Mouse (Mus musculus) frontal cortex, adult 2 months (tissue): ENCODE results near the gene Gorasp1. TPM values are rescaled to one million over a fixed set of nuclear protein-coding genes. Genes with fewer than 3 reads are reported as not detected.

Experiments
- DNase-seq, 2 experiments: peaks; one replicate each; pipeline ENCODE4 v3.0.0; 2022; ENCODE audit warnings: low spot score in 1 of 2; ENCODE audit errors: extremely low spot score in 1 of 2
- polyA plus RNA-seq: library from polyadenylated mRNA; depleted of rRNA; stranded (reverse); fragments of >200 nt; gene quantifications from 2 replicates; pipeline ENCODE4 v1.2.3, GENCODE M21; 2012

Gorasp1 gene
- polyA plus RNA-seq, 1 experiment: 24.0 TPM

DNA sequence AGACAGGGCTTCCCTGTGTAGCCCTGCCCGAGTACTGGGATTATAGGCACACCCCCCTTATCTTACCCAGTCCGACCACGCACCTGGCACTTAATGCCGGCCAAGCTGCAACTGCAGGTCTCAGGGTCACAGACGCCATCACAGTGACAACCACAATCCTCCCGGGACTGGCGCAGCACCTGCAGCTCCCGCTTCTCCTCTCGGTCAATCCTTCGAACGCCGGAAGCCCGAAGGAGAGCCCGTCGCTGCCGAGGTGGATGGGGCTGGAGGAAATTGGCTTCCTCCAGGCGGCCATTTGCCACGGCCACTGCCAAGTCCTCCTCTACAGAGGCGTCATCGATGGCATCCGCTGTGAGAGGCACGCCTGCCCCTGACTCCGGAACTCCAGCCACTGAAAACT lies 35.9 kb upstream of the Gorasp1 start:
- DNase-seq: no peak

DNA sequence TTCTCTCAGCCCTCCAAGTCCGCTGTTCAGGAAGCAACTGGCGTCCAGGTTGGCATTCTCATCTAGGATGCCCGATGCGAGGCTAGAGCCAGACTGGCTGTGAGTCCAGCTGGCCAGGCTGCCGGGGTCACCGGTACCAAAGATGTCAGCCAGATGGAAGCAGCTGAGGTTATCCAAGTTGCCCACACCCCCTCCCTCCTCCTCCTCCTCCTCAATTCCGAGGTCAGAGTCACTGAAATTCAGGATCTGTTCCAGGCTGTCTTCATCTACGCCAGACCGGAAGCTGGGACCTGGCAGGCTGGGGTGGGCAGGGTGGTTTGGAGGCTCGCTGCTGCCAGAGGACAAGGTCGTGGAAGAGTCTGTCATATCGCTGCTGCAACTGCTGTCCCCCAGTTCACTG lies 35.2 kb upstream of the Gorasp1 start:
- DNase-seq: no peak

DNA sequence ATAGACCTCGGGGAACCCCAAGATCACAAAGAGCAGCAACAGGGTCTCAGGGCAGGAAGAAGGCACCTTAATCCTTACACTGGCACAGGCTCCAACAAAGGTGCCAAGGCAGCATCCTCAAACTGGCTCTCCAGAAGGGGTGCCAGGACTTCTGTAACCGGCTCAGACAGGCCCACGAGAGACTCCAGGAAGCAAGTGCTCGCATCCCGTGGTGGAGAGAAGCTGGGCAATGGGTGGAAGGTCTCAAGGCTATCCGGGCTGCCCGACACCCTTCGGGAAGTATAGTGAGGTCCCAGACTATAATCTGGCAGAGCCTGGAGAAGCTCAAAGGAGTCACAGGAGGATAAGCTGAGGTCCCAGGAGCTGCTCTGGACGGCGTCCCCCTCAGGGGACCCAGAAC lies 34.8 kb upstream of the Gorasp1 start:
- no peak for DNase-seq

DNA sequence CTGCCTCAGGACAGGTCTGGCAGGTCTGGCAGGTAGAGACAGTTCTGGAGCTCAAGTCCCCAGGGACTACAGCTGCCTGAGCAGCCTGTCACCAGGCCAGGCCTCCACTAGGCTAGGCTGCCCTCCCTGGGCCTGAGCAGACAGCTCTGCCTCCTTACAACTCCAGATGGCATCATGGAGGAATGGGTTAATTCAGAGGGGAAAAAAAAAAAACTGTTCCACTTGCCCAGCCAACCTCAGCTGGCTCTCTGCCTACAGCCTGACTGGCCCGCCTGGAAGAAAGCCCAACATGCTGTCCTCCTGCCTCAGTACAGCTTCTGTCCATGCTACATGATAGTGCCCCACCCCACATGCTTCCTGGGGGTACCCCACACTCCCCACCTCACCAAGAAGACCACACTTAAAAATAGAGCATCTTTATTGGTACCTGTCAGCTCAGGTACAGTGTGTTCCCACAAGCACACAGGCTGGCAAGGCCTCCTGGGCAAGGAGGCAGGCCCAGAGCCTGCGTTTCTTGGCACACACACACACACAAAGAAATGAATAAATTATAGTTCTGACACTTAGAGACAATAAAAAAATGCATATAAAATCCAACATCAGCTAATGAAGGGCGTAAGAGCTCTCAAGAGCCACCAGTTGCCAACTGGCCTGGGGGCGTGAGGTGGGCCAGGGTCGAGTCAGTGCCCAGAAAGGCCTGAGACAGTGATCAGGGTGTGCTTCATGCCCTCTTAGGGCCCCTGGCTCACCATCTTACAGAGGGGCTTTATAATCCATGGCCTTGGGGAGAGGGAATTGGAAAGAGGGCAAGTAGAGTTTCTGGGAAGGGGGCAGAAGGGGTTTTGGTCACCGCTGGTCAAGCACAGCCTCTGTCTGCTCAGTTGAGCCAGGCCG lies 33.6 kb upstream of the Gorasp1 start:
- peak in 1 of 2 experiments; percentile 60 for DNase-seq

DNA sequence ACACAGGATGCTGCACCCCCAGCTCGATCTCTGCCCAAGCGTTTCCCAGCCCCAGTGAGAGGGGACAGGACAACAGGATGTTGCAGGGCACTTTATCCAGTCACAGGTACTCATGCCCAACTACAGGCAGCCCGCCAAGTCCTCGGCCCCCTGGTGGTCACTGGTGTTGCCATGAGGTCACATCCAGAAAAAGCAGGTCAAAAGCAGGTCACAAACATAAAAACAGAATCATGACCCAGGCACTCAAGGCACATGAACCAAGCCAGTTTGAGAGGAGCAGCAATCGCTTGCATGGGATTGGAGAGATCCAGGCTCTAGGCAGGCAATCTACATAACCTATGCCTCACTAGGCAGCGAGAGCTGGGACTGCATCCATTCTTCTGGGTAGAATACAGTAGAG lies 32.9 kb upstream of the Gorasp1 start:
- DNase-seq: no peak

DNA sequence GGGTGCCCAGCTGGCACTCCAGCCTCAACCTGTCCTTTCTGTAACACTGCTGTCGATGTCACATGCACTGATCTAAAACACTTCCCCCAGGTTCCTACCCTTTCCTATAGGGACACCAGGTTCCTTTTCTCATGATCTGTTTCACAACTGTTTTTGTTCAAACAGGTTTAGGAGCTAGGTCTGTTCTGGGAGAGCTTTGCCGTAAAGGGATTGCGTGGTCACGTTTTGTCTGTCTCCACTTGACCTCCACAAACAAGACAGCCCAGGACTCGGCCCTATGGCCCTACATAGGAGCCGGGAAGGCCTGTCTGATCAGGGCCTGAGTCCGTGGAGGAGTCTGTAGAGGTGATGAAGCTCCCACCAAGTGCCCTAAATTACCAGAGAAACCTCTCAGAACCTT lies 32.4 kb upstream of the Gorasp1 start:
- DNase-seq: no peak

DNA sequence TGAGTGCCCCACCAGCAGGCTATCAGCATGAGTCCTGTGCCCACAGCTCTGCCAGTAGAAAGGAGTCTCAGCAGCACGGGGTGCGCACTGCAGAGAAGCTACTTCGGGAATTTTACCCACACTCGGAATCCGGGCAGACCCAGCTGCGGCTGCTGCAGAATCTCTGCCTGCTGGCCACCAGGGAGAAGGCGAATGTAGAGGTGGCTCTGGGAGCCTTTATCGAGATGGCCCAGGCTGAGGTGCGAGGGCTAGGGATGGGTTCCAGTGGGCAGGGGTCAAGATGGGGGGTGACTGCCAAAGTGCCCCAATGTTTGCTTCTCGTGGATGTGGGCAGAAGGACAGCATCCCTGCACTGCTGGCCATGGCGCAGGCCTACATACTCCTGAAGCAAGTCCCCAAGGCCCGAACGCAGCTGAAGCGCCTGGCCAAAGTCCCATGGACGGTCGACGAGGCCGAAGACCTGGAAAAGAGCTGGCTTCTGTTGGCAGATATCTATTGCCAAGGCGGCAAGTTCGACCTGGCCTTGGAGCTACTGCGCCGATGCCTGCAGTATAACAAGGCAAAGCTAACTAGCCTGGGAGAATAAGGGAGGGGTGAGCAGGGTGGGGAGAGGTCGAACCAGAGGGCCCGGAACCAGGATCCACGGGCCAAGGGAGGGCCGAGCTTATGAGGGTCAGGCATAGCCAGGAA lies 29.0 kb upstream of the Gorasp1 start:
- DNase-seq: no peak

DNA sequence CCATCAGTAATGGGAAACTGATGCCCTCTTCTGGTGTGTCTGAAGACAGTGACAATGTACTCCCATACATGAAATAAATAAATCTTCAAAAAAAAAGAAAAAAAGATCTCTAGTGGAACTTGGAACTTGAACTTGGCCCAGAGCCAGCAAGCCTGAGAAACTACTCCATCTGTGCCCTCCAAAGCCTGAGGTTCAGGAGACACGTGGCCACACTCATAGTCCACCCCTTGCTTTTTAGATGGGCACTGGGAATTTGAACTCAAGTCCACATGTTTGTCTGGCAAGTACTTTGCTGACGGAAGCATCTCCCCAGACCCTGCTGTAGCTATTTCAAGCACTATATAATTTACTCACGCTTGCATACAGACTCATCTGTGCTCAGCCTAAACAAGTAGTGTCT lies 27.8 kb upstream of the Gorasp1 start:
- DNase-seq: no peak

DNA sequence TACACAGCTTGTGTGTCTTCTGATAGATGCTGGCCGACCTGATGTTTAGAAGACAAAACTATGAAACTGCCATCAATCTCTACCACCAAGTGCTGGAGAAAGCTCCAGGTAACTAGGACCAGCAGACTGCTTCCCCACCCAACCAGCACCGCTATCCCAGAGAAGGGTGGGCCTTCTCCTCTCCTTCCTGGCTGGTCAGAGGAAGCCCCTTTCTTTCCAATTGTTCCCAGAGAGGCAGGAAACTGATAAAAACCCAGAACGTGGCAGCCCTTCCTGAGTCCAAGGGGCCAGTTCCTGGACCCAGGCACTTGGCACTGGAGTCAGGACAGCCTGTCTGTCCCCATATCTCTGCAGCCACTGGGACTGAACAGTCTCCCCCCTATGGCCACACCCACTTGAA lies 26.8 kb upstream of the Gorasp1 start:
- no peak for DNase-seq

DNA sequence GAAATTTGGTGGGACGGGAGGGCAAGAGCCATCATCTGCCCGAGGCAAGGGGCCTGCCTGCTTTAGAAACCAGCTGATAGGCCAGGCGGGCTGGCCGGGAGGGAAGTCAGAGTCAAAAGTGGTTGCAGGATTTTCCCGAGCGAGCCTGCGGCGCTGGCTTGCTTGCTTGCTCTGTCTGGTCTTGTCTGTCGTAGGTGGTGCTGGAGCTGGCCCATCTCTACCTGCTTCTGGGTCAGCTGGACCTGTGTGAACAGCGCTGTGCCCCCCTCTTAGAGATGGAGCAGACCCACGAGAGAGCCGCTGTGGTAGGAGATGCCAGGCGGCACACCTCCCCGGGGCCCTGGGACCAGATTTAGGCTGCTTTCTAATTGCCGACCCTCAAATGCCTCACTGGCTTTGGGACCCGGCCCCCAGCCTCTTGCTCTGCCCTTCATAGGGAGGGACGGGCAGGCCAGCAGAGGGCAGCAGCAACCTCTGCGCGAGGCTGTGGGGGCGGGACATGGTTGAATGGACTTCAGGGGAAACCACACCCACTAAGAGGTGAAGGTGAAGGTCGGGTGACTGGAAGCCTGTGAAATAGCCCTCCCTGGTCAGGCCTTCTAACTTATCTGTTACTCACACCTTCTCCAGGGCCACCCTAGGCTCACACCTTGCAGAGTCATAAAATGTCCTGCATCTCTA lies 25.8 kb upstream of the Gorasp1 start:
- DNase-seq: peak in 1 of 2 experiments; percentile 44

DNA sequence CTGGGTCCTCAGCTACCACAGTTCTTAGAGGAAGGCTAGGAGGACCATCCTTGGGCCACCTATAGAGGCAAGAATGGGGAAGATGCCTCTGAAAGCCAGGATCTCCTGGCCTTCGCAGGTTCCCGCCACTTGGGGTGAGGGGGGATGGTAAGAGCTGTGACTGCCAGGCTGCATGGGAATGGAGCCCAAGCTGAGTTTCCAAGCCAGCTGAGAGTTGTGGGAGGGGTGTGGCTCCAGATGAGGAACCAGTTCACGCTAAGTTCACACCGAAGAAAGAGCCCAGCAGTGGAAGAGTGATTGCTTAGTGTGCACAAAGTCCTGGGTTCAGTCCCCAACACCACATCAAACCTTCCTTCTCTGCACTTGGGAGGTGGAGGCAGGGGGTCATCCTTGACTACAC lies 24.9 kb upstream of the Gorasp1 start:
- DNase-seq: no peak

DNA sequence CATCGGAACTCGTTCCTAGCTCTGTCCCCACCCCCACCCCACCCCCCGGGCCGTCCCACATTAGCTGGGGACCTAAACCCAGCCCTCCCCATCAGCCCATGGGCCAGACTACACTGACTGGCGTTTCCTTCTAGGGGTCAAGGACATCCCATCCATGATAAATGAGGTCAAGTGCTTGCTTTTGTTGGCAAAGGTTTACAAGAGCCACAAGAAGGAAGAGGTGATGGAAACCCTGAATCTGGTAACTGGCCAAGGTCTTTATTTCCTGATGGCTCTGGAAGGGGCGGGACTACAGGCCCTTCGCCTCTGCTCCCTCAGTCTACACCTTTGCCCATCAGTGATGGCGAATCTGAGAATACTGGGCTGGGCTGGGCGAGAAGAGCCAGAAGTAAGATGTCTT lies 21.5 kb upstream of the Gorasp1 start:
- DNase-seq: no peak

DNA sequence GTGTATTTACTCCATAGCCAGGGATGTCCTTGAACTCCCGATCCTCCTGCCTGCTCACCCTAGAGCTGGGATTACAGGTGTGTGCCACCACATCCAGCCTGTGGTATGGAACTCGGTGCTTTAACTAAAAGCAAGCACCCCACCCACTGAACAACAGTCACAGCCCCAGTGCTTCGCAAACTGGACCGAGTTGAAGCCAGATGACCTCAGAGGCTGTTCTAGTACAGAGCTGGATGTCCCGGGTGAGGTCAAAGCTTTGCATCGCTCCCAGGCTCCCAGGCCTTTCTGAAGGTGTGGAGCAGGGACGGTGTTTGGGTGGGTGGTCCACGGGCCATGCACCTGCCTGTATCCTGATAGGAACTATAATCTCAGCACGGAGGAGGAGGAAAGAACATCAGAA lies 14.0 kb upstream of the Gorasp1 start:
- no peak for DNase-seq

DNA sequence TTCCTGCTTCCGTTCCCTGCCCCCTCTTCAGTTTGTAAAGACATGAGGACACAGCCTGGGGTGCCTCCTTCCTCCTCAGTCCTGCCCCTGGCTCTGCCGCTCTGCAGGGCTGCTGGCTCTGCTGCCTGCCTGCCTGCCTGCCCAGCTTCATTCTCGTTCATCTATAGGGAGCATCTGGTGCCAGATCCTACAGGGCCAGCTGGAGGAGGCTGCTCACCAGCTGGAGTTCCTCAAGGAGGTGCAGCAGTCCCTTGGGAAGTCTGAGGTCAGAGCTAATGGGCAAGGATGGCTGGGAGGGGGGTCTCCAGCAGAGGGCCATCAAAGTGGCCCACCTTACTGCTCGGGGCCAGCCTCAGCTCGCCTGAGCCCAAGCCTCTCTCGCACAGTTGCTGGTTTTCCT lies 13.1 kb upstream of the Gorasp1 start:
- DNase-seq: no peak

DNA sequence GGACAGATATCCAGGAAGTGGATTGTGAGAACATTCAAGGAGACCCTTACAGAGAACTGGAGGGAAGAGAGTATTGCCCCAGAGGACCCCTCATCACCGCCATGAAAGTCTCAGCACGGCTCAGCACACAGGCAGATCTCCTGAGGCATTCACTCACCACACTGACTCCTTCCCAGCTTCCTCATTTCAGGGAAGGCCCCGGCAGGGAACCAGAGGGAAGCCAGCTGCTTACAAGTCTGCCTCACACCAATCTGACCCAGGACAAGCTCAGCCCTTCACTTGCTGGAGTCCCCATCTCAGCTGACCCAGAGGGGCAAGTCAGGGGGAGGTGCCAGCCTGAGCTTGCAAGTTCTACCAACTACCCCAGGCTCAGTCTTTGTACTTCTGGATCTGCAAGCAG lies 11.4 kb upstream of the Gorasp1 start:
- DNase-seq: no peak

DNA sequence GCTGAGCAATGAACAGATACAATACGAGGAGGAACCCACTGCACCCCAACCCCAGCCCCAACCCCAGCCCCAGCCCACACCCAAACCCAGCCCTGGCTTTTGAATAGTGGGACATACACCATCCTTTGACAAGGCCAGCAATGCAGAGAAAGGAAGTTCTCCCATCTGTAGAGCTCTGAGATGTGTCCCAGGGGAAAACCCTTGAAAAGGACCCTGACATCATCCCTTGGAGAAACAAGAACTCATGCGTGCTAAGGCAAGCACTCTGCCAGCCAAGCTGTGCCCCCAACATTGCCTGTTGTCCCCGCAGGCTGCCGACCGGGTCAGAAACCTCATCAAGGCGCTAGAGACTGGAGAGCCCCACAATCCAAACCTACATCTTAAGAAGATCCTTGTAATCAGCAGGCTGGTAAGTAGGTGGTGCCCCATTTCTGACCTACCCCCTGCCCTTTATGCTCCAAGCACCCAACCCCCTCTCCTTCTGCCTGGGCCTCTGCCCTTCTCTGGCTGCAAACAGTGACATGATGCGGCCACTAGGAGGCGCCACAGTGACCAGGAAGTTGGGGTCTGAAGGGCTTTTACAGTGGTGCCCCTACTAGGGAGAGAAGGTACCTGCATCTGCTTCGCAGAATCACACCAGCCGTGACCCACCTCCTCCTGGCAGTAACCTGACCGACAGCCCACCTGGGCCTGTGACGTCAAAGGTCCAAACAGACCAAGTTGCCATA lies 8.0 kb upstream of the Gorasp1 start:
- DNase-seq: no peak

DNA sequence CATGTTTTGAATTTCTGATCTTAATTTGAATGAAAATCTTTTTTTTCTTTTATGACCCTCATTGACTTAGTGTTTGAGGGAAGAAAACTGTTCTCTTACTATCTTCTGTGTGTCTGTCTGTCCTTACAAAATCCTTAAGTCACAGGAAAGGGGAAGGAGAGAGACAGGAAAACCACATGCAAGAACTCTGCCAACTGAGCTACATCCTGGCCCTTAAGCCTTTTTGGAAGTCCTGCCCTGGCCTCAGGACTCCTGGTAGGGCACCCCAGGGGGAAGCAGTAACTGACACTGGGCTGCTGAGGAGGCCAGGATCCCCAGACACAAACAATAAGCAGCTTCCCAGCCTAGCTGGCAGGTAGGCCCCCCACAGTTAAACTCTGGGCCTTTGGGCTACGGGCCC lies 6.0 kb upstream of the Gorasp1 start:
- DNase-seq: no peak

DNA sequence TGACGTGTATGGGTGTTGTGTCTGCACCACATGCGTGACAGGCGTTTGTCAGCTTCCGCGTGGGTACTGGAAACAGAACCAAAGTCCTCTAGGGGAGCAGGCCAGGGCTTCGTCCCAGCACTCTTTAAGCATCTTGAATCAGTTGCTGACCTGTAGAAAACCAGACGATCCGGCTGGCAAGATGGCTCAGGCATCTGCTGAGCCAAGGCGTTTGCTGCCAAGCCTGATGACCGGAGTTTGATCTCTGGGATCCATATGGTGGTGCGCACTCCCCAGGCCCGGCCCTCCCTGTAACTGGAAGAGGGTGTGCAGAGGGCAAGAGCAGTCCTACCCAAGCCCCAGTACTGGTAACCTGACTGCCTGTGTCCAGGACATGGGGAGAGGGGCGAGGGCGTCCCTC lies 4.5 kb upstream of the Gorasp1 start:
- DNase-seq: no peak

DNA sequence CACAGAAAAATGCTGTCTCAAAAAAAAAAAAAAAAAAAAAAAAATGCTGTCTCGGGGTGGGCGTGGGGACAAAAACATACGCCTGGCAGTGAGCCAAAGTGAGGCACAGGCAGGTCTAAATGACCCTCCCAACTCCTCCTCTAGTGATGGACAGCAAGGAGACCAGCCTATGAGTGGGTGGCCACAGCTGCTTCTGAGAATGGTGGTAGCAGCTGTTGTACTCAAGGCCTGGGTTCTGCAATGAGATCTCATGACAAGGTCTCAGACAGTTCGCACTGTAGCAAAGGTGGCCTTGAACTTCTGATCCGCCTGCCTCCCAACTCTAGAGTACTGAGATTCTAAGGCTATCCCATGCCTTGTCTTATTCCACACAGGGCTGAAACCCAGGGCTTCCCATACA lies 4.0 kb upstream of the Gorasp1 start:
- DNase-seq: no peak

DNA sequence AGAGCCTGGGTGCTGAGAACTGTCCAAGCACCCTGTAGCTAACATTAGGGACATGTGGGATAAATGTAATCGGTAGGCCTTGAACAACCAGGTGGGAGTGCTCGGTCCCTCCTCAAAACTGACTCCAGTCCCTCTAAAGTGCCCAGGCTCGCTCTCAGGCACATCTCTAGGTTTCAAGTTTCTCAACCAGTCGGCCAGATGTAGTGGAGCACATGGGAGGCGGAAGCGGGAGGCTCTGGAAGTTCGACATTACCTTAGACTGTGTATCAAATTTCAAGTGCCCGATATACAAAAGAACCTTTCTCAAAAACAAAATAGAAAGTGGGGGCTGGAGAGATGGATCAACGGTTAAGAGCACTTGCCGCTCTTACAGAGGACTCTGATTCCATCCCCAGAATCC lies 2.3 kb upstream of the Gorasp1 start:
- DNase-seq: no peak

DNA sequence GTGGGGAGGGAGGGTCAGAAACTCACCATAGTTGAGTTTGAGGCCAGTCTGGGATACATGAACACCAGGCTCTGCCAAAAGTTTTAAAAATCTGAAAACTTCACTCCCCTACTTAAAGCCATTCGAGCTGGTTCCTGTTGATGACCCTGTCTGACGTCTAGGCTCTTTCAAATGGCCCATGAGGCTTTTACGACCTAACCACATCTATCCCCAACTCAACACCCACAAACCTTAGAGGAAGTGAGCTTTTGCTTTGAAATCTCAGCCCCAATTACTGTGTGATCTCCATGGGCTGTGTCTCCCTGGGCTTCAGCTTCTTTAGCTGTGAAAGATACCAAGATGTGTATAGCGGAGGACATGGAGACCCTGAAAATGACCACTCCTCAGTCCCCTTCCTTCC lies 1.1 kb upstream of the Gorasp1 start:
- no peak for DNase-seq
